Mouse (Mus musculus): ENCODE data around the gene Gm12184.
"Not testable (repeated sequence)": the region's sequence is repeated elsewhere in the genome, so short reads cannot be mapped to it uniquely, and the experiment has no call there.

Gm12184 gene

GRCm38 (mm10) chr11:48798984-48799920, 27.2 kb downstream of the Gm12184 start:
- no peak for DNase-seq

- no peak for DNase-seq
These were observed 28.1 kb downstream of the Gm12184 start for GRCm38 (mm10) chr11:48798308-48798707.

GRCm38 (mm10) chr11:48797287-48797686, 29.2 kb downstream of the Gm12184 start:
- peak; percentile 18 for DNase-seq

- DNase-seq, result no peak
These were observed 30.2 kb downstream of the Gm12184 start for GRCm38 (mm10) chr11:48796290-48796689.

GRCm38 (mm10) chr11:48795221-48795620, 31.2 kb downstream of the Gm12184 start:
- DNase-seq, result no peak

GRCm38 (mm10) chr11:48793184-48793583, 33.3 kb downstream of the Gm12184 start:
- no peak for DNase-seq

- not testable (repeated sequence) for DNase-seq
These were observed 34.6 kb downstream of the Gm12184 start for GRCm38 (mm10) chr11:48791894-48792293.

GRCm38 (mm10) chr11:48790946-48791345, 35.5 kb downstream of the Gm12184 start:
- no peak for DNase-seq

- DNase-seq, result peak; percentile 90
These were observed 36.3 kb downstream of the Gm12184 start for GRCm38 (mm10) chr11:48789973-48790823.

GRCm38 (mm10) chr11:48789215-48789614, 37.2 kb downstream of the Gm12184 start:
- peak; percentile 24 for DNase-seq

- peak; percentile 90 for DNase-seq
These were observed 38.0 kb downstream of the Gm12184 start for GRCm38 (mm10) chr11:48788311-48789089.

- peak; percentile 51 for DNase-seq
These were observed 38.8 kb downstream of the Gm12184 start for GRCm38 (mm10) chr11:48787455-48788211.

- no peak for DNase-seq
These were observed 44.2 kb downstream of the Gm12184 start for GRCm38 (mm10) chr11:48782243-48782642.

- no peak for DNase-seq
These were observed 47.0 kb downstream of the Gm12184 start for GRCm38 (mm10) chr11:48779450-48779849.

- DNase-seq, result no peak
These were observed 49.2 kb downstream of the Gm12184 start for GRCm38 (mm10) chr11:48777303-48777702.

GRCm38 (mm10) chr11:48776664-48777063, 49.8 kb downstream of the Gm12184 start:
- no peak for DNase-seq

- peak; percentile 54 for DNase-seq
These were observed 51.0 kb downstream of the Gm12184 start for GRCm38 (mm10) chr11:48775483-48775882.

All from cerebellum, adult 9-10 months (tissue).